Mouse (Mus musculus) heart, postnatal 0 days (tissue): ENCODE measurements around the gene Trub2.

Experiments
- CTCF ChIP-seq: IDR thresholded peaks from 2 replicates; pipeline ENCODE4 v1.5.1; 2016; ENCODE audit warnings: antibody characterized with exemption, control low read depth, low read depth
- EP300 ChIP-seq: IDR thresholded peaks from 2 replicates; pipeline ENCODE4 v1.6.1; 2016; ENCODE audit warnings: antibody characterized with exemption, low read depth

DNA sequence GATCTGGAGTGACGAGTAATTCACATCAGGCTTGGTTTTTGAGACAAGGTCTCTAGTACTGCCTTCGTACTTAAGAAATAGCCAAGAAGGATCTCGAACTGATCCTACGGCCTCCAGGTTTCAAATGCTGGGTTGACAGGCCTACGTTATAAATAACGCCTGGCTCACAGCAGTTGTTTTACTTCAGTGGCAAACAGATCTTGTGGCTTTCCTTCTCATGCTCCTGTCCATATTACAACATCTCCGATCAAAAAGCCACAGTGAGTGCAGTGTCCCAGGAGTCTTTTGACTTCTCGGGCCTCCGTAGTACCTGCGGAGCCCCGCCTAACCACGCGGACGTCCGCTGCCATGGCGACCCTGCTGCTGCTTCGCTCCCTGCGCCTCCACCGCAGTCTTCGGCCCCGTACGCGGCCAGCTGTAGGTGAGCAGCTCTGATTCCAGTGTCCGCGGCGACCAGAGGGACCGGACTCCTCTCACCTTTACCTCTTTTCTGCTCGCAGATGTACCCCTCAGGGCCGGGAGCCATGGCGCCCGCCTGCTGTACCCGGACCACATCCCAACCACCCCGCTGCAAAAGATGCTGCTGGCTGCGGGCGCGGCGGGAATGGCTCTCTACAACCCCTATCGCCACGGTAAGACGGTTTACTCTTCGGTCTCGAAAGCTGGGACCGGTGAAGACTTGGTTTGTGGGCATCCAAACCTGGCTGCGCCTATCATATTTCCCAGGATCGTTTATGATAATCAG, at the start of gene Trub2:
- TF ChIP-seq CTCF (no peak), EP300 (no peak)
